Mouse (Mus musculus) activated CD4-positive, CD25-positive, alpha-beta regulatory T cell (primary cell): ENCODE measurements around the gene Paxx. TPM values are rescaled to one million over a fixed set of nuclear protein-coding genes. Genes with fewer than 3 reads are reported as not detected.

ENCODE experiments used
- polyA plus RNA-seq, 2 experiments: library from polyadenylated mRNA; unstranded; fragments of 100-300 nt; shearing (Covaris generic); gene quantifications; one replicate each; pipeline ENCODE4 v1.2.1; 2017

Paxx gene
- polyA plus RNA-seq = 100 to 1,000 TPM in 1 of 2 experiments, 10 to 100 TPM in 1; 95.9 to 106 TPM

GRCm38 (mm10) chr2:25460551-25461309 lies at the start of gene Paxx:
Paxx (minus strand) TSS chr2:25461094.

GRCm38 (mm10) chr2:25501593-25502486 lies 40.9 kb upstream of the Paxx start, which contains the start of gene C8g:
C8g (minus strand) TSS chr2:25501719.

GRCm38 (mm10) chr2:25500576-25501405 lies 39.9 kb upstream of the Paxx start, which contains the start of gene Fbxw5:
Fbxw5 (plus strand) TSS chr2:25500750.

GRCm38 (mm10) chr2:25493476-25493961 lies 32.6 kb upstream of the Paxx start, which contains the start of gene Lcn12:
Lcn12 (minus strand) TSS chr2:25493911.

GRCm38 (mm10) chr2:25469969-25470368 lies 9.1 kb upstream of the Paxx start, which contains the start of gene Ptgds:
Ptgds (minus strand) TSS chr2:25470046.

GRCm38 (mm10) chr2:25456205-25456953 lies 4.5 kb downstream of the Paxx start, which contains the start of gene Clic3:
Clic3 (plus strand) TSS chr2:25456838.

GRCm38 (mm10) chr2:25428442-25429236 lies 32.3 kb downstream of the Paxx start, which contains the start of gene Abca2:
Abca2 (plus strand) TSS chr2:25428703.

GRCm38 (mm10) chr2:25422587-25423410 lies 38.1 kb downstream of the Paxx start, which contains the start of gene Fut7:
Fut7 (plus strand) TSS chr2:25423267.

Other genes starting within 250 kb of the Paxx start
- 100 to 1,000 TPM; 104 to 121 TPM for gene Nelfb, start 249.6 kb downstream of the Paxx start, polyA plus RNA-seq
- not detected for gene Stpg3, start 246.5 kb downstream of the Paxx start, polyA plus RNA-seq
- gene Fam166a, start 242.3 kb downstream of the Paxx start, polyA plus RNA-seq = under 1 TPM in 1 of 2 experiments, not detected in 1; 0.44 TPM
- gene Tubb4b, start 236.4 kb downstream of the Paxx start, polyA plus RNA-seq = 100 to 1,000 TPM; 153 to 167 TPM
- gene Slc34a3, start 226.7 kb downstream of the Paxx start, polyA plus RNA-seq = under 1 TPM in 1 of 2 experiments, not detected in 1; 0.07 TPM
- under 1 TPM in 1 of 2 experiments, not detected in 1; 0.14 TPM for gene Rnf224, start 224.3 kb downstream of the Paxx start, polyA plus RNA-seq
- 1 to 10 TPM; 1.2 to 4.3 TPM for gene Rnf208, start 218.8 kb downstream of the Paxx start, polyA plus RNA-seq
- not detected for gene Cysrt1, start 218.6 kb downstream of the Paxx start, polyA plus RNA-seq
- 1 to 10 TPM; 2.1 to 9.4 TPM for gene AL732309.1, start 214.2 kb downstream of the Paxx start, polyA plus RNA-seq
- gene Tmem203, start 205.7 kb downstream of the Paxx start, polyA plus RNA-seq = 10 to 100 TPM; 31.0 to 41.1 TPM
- gene Tprn, start 198.5 kb downstream of the Paxx start, polyA plus RNA-seq = 10 to 100 TPM; 10.9 to 12.4 TPM
- 100 to 1,000 TPM; 140 TPM for gene Ssna1, start 188.7 kb downstream of the Paxx start, polyA plus RNA-seq
- gene Anapc2, start 188.6 kb downstream of the Paxx start, polyA plus RNA-seq = 10 to 100 TPM; 78.1 to 84.1 TPM
- not detected for gene Tmem210, start 172.9 kb downstream of the Paxx start, polyA plus RNA-seq
- not detected for gene Lrrc26, start 171.2 kb downstream of the Paxx start, polyA plus RNA-seq
- gene Grin1, start 141.9 kb downstream of the Paxx start, polyA plus RNA-seq = under 1 TPM; 0.10 to 0.39 TPM
- gene Man1b1, start 128.8 kb downstream of the Paxx start, polyA plus RNA-seq = 10 to 100 TPM; 17.2 to 17.6 TPM
- 10 to 100 TPM; 13.0 to 16.1 TPM for gene Dpp7, start 104.7 kb downstream of the Paxx start, polyA plus RNA-seq
- gene Uap1l1, start 95.4 kb downstream of the Paxx start, polyA plus RNA-seq = 10 to 100 TPM; 50.7 to 71.9 TPM
- gene Sapcd2, start 88.8 kb downstream of the Paxx start, polyA plus RNA-seq = 1 to 10 TPM; 4.3 to 6.6 TPM
- gene Entpd2, start 65.2 kb downstream of the Paxx start, polyA plus RNA-seq = under 1 TPM in 1 of 2 experiments, not detected in 1; 0.17 TPM
- gene Npdc1, start 61.7 kb downstream of the Paxx start, polyA plus RNA-seq = 1 to 10 TPM; 1.1 to 4.0 TPM
- 10 to 100 TPM; 13.1 to 35.9 TPM for gene Fut7, start 37.8 kb downstream of the Paxx start, polyA plus RNA-seq
- gene Abca2, start 32.4 kb downstream of the Paxx start, polyA plus RNA-seq = 10 to 100 TPM; 20.5 to 67.6 TPM
- 1 to 10 TPM; 1.1 to 2.4 TPM for gene Clic3, start 4.3 kb downstream of the Paxx start, polyA plus RNA-seq
- under 1 TPM in 1 of 2 experiments, not detected in 1; 0.63 TPM for gene Ptgds, start 9.0 kb upstream of the Paxx start, polyA plus RNA-seq
- gene Lcn12, start 32.8 kb upstream of the Paxx start, polyA plus RNA-seq = not detected
- 10 to 100 TPM; 64.4 to 86.7 TPM for gene Fbxw5, start 39.7 kb upstream of the Paxx start, polyA plus RNA-seq
- gene C8g, start 40.6 kb upstream of the Paxx start, polyA plus RNA-seq = 1 to 10 TPM; 5.9 to 6.1 TPM
- 10 to 100 TPM; 52.5 to 80.6 TPM for gene Traf2, start 85.8 kb upstream of the Paxx start, polyA plus RNA-seq
- gene Edf1, start 96.8 kb upstream of the Paxx start, polyA plus RNA-seq = 100 to 1,000 TPM; 327 to 440 TPM
- gene Mamdc4, start 113.8 kb upstream of the Paxx start, polyA plus RNA-seq = 1 to 10 TPM; 1.2 to 1.8 TPM
- gene Phpt1, start 114.1 kb upstream of the Paxx start, polyA plus RNA-seq = 10 to 100 TPM; 51.3 to 89.9 TPM
- gene Ajm1, start 120.7 kb upstream of the Paxx start, polyA plus RNA-seq = under 1 TPM; 0.58 to 0.69 TPM
- gene Rabl6, start 147.4 kb upstream of the Paxx start, polyA plus RNA-seq = 10 to 100 TPM; 30.8 to 31.8 TPM
- not detected for gene Ccdc183, start 156.6 kb upstream of the Paxx start, polyA plus RNA-seq
- 1 to 10 TPM; 1.2 to 4.9 TPM for gene Tmem141, start 160.9 kb upstream of the Paxx start, polyA plus RNA-seq
- 1 to 10 TPM; 4.7 to 8.3 TPM for gene Fcna, start 166.9 kb upstream of the Paxx start, polyA plus RNA-seq
- gene Lcn8, start 192.0 kb upstream of the Paxx start, polyA plus RNA-seq = not detected
- gene Lcn5, start 196.9 kb upstream of the Paxx start, polyA plus RNA-seq = not detected
- under 1 TPM in 1 of 2 experiments, not detected in 1; 0.60 TPM for gene Lcn6, start 215.7 kb upstream of the Paxx start, polyA plus RNA-seq
- gene Lcn10, start 221.6 kb upstream of the Paxx start, polyA plus RNA-seq = under 1 TPM; 0.14 to 0.21 TPM
- not detected for gene Obp2a, start 238.9 kb upstream of the Paxx start, polyA plus RNA-seq
- 10 to 100 TPM; 57.5 to 58.4 TPM for gene Bmyc, start 245.6 kb upstream of the Paxx start, polyA plus RNA-seq